Mouse (Mus musculus): Measurements from ENCODE around the gene Stk32c. TPM values are rescaled to one million over a fixed set of nuclear protein-coding genes. Genes with fewer than 3 reads are reported as not detected.

Gene Stk32c
- 1.5 TPM in 2 replicates for polyA plus RNA-seq (2014; fragmentation: Nextera tagmentation; extraction: Ambion mirVana)

DNA sequence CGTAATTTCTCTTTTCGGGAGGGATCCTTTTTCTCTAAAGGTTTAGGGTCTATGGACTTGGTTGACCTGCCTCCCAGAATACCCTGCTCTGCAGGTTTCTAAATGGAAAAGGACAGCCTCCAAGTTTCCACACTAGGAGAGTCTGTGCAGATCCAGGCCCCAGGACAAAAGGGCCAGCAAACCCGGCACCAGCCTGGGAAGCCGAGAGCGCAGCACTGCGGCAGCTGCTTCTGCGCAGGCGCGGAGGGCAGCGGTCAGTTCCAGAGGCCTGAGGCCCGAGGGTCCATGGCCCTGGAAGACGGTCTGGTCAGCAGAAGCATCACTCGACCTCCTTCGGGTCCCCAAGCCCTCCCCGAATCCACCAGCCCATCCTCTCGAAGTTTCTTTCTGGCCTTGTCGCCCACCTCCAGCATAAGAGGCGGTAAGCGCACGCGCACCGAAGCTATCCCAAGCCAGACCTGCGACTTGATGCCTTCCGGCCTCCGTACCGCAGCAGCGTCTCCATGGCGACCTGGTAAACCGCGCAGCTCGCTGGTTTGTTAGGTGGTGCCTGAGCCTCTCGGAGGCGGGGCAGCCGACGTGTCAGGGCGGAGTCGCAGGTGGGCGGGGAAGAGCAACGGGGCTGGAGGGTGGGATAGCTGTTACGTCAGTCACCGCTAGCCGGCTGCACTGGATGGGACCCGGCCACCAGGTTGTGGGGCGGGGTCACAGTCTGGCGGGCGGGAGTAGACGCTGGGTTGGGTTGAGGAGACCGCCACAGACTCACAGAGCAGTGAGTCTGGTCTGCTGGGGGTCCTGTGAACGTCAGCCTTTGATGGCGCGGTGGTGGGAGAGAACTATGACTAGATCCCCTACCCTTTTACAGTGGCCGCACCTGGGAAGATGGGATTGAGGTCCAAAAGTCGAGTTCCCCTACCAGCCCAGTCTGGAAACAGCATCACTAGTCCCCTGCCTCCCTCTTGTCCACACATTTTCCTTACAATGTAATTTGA, at the start of gene Stk32c, which contains the start of gene Lrrc27:
TSS of gene Stk32c (minus strand) at position 554 of the 992 bp plus-strand sequence.
TSS of gene Lrrc27 (plus strand) at position 235 of the 992 bp plus-strand sequence.
- DNase-seq (ENCODE audit: low spot score) (peak; percentile 99), ATAC-seq (peak; percentile 98)
- peak within 1 kb of the TSS; percentile 57 for H3K4me2 ChIP-seq (ENCODE audit: low read length)
- H3K36me3 ChIP-seq (ENCODE audit: control insufficient read depth, insufficient read depth, low read length) = no peaks in the 10 kb centered on the region
- WGBS = 2% methylated on average over 53 of the region's 53 CpGs
- H3K9ac ChIP-seq (ENCODE audit: low read length) = peak within 1 kb of the TSS; percentile 70
- peak within 1 kb of the TSS; percentile 77; the same call in 1 of the 2 replicates for H3K27ac ChIP-seq (ENCODE audit: low read depth, low read length)
- H3K27me3 ChIP-seq (replicated peaks; ENCODE audit: control insufficient read depth, insufficient read depth, low read length) = no peaks in the 10 kb centered on the region
- H3K4me1 ChIP-seq (ENCODE audit: control insufficient read depth, insufficient read depth, low read length) = no peaks in the 10 kb centered on the region
- H3K9me3 ChIP-seq (replicated peaks; ENCODE audit: control insufficient read depth, low read length) = no peaks in the 10 kb centered on the region
- H3K4me3 ChIP-seq (ENCODE audit: low read depth, low read length) = peak within 1 kb of the TSS; percentile 52

DNA sequence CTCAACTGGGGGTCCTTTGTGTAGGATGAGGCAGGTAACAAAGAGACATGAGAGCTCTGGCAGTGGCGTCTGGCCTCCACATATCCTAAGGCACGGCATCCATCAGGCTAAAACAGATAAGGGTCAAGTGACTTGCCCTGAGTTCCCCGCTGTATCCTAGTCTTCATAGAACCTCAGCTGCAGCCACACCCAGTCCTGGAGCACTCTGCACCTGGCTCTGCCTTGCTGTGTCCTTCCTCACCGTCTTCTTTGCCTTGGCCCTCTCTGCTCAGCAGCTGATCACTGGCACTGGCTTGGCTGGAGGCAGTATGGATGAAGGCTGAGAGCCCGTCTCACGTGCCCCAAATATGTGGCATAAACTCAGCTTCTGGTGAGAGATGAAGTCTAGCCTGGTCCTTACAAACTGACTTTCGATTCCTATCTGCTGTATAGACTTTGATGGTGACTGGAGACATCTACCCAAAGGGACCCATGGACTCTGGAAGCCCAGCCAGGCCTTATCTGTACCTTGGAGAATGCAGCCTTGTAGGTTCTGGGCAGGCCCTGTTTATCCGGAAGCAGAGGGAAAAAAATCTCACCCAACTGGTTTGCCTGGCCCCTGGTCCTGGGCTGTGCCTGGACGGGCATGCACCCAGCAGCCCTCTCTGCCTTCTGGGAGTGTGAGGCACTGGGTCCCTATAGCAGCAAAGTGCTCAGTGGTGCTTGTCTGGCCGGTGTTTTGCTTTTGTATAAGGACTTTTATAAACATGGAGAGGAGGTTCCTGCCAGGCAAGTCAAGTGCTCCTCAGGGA, 44.8 kb upstream of the Stk32c start:
- Histone ChIP-seq H3K27me3 (replicated peaks; ENCODE audit: control insufficient read depth, insufficient read depth, low read length) (no peaks in the 10 kb centered on the region), H3K36me3 (ENCODE audit: control insufficient read depth, insufficient read depth, low read length) (no peaks in the 10 kb centered on the region), H3K9ac (ENCODE audit: low read length) (no peak overlapping the region), H3K4me3 (ENCODE audit: low read depth, low read length) (no peak overlapping the region), H3K27ac (ENCODE audit: low read depth, low read length) (no peak overlapping the region), H3K9me3 (replicated peaks; ENCODE audit: control insufficient read depth, low read length) (no peaks in the 10 kb centered on the region), H3K4me1 (ENCODE audit: control insufficient read depth, insufficient read depth, low read length) (no peaks in the 10 kb centered on the region), H3K4me2 (ENCODE audit: low read length) (no peak overlapping the region)
- ATAC-seq (no peak), DNase-seq (ENCODE audit: low spot score) (no peak)
- WGBS = 77% methylated on average over 10 of the region's 10 CpGs

DNA sequence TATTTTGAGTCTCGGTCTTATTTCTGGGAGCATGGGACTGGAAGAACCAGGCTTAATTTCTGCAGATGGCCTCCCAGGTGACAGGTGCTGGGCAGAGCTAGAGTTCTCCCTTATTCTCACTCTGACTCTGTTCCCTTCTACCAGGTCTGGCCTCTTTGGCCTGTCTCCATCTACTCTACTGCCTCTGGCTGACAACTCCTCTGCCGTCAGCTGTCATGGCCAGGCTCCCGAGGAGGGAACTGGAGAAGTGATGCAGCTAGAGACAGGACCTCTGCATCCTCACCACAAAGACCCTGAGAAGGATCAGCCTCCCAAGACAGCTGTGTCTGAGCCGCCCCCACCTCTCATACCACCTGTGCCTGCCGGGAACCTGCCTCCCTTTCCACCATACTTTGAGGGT, 41.5 kb upstream of the Stk32c start:
- Histone ChIP-seq H3K9ac (ENCODE audit: low read length) (no peak overlapping the region), H3K27ac (ENCODE audit: low read depth, low read length) (no peak overlapping the region), H3K9me3 (replicated peaks; ENCODE audit: control insufficient read depth, low read length) (no peaks in the 10 kb centered on the region), H3K36me3 (ENCODE audit: control insufficient read depth, insufficient read depth, low read length) (no peaks in the 10 kb centered on the region), H3K27me3 (replicated peaks; ENCODE audit: control insufficient read depth, insufficient read depth, low read length) (0 out of 2 replicates have a peak, but pooled peaks cover 1% of the 10 kb centered on the region), H3K4me3 (ENCODE audit: low read depth, low read length) (no peak overlapping the region), H3K4me2 (ENCODE audit: low read length) (no peak overlapping the region), H3K4me1 (ENCODE audit: control insufficient read depth, insufficient read depth, low read length) (no peaks in the 10 kb centered on the region)
- 84% methylated on average over 5 of the region's 5 CpGs for WGBS
- ATAC-seq (no peak), DNase-seq (ENCODE audit: low spot score) (no peak)

DNA sequence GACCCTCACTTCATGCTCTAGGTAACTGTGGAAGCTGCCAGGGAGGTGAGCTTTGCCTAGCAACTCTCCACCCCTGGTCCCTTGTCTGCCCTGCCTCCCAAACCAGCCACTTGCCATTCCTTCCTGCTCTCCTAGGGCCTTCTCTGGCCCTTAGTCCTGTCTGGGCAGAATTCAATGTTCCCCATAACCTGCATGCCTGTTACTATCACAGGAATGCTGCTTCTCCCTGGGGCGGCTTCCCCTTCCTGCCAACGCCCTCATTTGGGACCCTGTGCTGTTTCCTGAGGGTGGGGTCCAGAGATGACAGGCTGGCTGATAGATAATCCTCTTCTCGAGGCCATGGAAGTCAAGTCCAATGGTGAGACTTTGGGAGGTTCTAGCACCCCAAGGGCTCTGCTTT, 40.4 kb upstream of the Stk32c start:
- ATAC-seq = no peak
- H3K27me3 ChIP-seq (replicated peaks; ENCODE audit: control insufficient read depth, insufficient read depth, low read length) = peaks cover 4% of the 10 kb centered on the region; the same call in 1 of the 2 replicates
- H3K9ac ChIP-seq (ENCODE audit: low read length) = no peak overlapping the region

DNA sequence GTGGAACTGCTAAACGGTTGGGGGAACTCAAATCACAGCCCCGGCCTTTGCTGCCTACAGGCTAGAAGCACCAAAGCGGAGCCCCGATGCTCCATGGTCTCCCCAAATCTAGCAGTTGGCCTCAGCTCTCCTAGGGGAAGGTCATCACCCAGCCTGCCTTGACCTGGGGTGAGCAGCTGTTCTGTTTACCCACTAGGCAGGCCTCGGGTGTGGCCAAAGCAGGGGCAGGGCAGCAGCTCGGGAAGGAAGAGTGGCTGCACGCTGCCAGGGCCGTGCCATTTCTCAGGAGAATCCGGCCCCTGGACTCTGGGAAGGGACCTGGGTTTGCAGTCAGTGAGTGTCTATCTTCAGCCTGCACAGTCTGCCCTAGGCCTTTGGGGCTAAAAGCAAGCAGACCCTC, 39.9 kb upstream of the Stk32c start:
- 81% methylated on average over 9 of the region's 9 CpGs for WGBS
- no peak for DNase-seq (ENCODE audit: low spot score)

More for the DNA sequence above, 40.4 kb upstream of the Stk32c start:
- H3K4me1 ChIP-seq (ENCODE audit: control insufficient read depth, insufficient read depth, low read length) = peaks cover 3% of the 10 kb centered on the region; the same call in 1 of the 2 replicates
- H3K36me3 ChIP-seq (ENCODE audit: control insufficient read depth, insufficient read depth, low read length) = no peaks in the 10 kb centered on the region
- 81% methylated on average over 3 of the region's 3 CpGs for WGBS
- no peak overlapping the region for H3K4me3 ChIP-seq (ENCODE audit: low read depth, low read length)
- no peak overlapping the region for H3K27ac ChIP-seq (ENCODE audit: low read depth, low read length)
- no peaks in the 10 kb centered on the region for H3K9me3 ChIP-seq (replicated peaks; ENCODE audit: control insufficient read depth, low read length)
- H3K4me2 ChIP-seq (ENCODE audit: low read length) = no peak overlapping the region
- DNase-seq (ENCODE audit: low spot score) = no peak

DNA sequence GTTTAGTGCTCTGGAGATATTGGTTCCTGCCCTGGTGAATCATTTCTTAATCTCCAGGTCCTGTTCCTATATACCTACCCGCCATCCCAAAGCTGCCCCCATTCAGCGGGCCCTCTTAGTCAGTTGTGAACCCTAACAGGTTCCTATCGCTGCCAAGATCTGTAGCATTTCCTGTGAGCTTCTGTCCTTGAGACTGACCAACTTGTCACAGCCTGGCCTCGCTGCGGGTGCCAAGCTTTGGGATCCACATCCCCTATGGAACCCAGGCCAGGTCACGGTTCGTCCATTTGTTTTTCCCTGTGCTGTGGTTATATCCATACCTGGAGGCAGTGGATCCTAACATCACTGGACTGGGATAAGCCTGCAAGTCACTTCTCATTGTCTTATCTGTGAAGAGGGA, 39.5 kb upstream of the Stk32c start:
- peaks cover 6% of the 10 kb centered on the region for H3K4me1 ChIP-seq (ENCODE audit: control insufficient read depth, insufficient read depth, low read length)
- peaks cover 4% of the 10 kb centered on the region; the same call in 1 of the 2 replicates for H3K27me3 ChIP-seq (replicated peaks; ENCODE audit: control insufficient read depth, insufficient read depth, low read length)

More for the DNA sequence above, 39.9 kb upstream of the Stk32c start:
- Histone ChIP-seq H3K36me3 (ENCODE audit: control insufficient read depth, insufficient read depth, low read length) (no peaks in the 10 kb centered on the region), H3K27ac (ENCODE audit: low read depth, low read length) (no peak overlapping the region), H3K9me3 (replicated peaks; ENCODE audit: control insufficient read depth, low read length) (no peaks in the 10 kb centered on the region), H3K27me3 (replicated peaks; ENCODE audit: control insufficient read depth, insufficient read depth, low read length) (peaks cover 4% of the 10 kb centered on the region; the same call in 1 of the 2 replicates), H3K4me1 (ENCODE audit: control insufficient read depth, insufficient read depth, low read length) (peaks cover 3% of the 10 kb centered on the region; the same call in 1 of the 2 replicates), H3K4me3 (ENCODE audit: low read depth, low read length) (no peak overlapping the region), H3K4me2 (ENCODE audit: low read length) (no peak overlapping the region), H3K9ac (ENCODE audit: low read length) (no peak overlapping the region)
- no peak for ATAC-seq

DNA sequence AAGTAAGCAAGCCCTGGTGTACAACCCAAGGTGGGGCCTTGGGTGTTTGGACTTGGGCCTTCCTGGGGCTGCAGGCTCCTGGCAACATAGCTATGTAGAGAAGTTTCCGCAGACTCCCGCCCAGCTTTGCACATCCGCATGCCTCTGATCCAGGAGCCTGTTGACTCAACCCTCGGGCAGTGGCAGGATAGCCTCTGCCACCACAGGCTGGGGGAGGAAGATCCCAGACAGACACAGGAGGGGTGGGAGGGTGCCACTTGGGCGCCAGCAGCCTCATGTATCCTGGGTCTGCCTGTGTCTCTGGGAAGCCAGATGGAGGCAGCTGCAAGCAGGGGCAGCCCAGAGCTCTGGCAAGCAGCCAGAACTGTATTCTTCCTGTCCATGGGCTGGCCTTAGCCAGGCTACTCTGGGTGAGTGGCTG, 38.8 kb upstream of the Stk32c start:
- DNase-seq (ENCODE audit: low spot score) (peak; percentile 69), ATAC-seq (no peak)
- Histone ChIP-seq H3K36me3 (ENCODE audit: control insufficient read depth, insufficient read depth, low read length) (no peaks in the 10 kb centered on the region), H3K27ac (ENCODE audit: low read depth, low read length) (0 out of 2 replicates have a peak overlapping the region, but pooled peaks have one; percentile 21), H3K27me3 (replicated peaks; ENCODE audit: control insufficient read depth, insufficient read depth, low read length) (peaks cover 8% of the 10 kb centered on the region; the same call in 1 of the 2 replicates), H3K4me2 (ENCODE audit: low read length) (no peak overlapping the region), H3K9ac (ENCODE audit: low read length) (no peak overlapping the region), H3K4me3 (ENCODE audit: low read depth, low read length) (no peak overlapping the region), H3K9me3 (replicated peaks; ENCODE audit: control insufficient read depth, low read length) (no peaks in the 10 kb centered on the region), H3K4me1 (ENCODE audit: control insufficient read depth, insufficient read depth, low read length) (peaks cover 10% of the 10 kb centered on the region)
- 72% methylated on average over 5 of the region's 5 CpGs for WGBS

More for the DNA sequence above, 39.5 kb upstream of the Stk32c start:
- H3K4me3 ChIP-seq (ENCODE audit: low read depth, low read length) = no peak overlapping the region
- H3K36me3 ChIP-seq (ENCODE audit: control insufficient read depth, insufficient read depth, low read length) = no peaks in the 10 kb centered on the region
- no peak overlapping the region for H3K9ac ChIP-seq (ENCODE audit: low read length)
- H3K4me2 ChIP-seq (ENCODE audit: low read length) = no peak overlapping the region
- ATAC-seq (no peak), DNase-seq (ENCODE audit: low spot score) (no peak)
- H3K27ac ChIP-seq (ENCODE audit: low read depth, low read length) = no peak overlapping the region
- no peaks in the 10 kb centered on the region for H3K9me3 ChIP-seq (replicated peaks; ENCODE audit: control insufficient read depth, low read length)
- 93% methylated on average over 7 of the region's 7 CpGs for WGBS

DNA sequence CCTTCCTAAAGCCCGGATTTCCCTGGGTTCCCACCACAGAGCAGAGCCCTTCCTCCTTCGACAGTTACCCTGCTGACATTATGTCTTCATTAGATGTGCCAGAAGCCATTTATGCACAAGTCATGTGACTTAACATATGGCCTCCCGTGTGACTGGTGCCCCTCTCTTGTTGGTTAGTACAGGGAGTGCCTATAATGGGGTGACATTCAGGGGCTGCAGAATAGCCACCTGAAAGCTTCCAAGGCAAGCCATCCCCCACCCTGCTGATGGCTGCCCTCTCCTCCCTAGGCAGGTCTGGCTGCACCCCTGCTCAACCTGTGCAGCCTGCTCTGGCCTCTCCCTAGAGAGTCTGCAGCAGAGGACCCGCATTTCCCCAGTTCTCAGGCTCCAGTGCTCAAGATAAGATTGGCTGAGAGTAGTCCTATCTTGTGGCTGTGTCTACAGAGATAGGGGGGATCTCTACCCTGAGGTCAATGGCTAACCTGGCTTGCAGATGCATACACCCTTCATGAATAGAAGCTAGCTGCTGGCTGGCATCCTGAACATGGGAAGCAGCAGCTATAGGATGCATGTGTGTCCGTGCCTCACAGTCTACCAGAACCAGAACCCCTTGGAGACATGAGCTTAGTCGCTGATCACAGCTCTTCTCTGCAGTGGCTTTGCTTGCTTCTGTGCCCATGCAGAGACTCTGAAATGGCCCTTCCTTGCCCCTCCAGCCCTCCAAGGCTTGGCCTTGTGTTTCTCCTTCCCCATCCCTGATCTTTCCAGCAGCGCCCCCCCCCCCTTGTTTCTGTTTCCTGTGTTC, 36.5 kb upstream of the Stk32c start:
- DNase-seq (ENCODE audit: low spot score) (peak; percentile 50), ATAC-seq (no peak)
- Histone ChIP-seq H3K4me3 (ENCODE audit: low read depth, low read length) (0 out of 2 replicates have a peak overlapping the region, but pooled peaks have one; percentile 64), H3K27me3 (replicated peaks; ENCODE audit: control insufficient read depth, insufficient read depth, low read length) (peaks cover 13% of the 10 kb centered on the region; the same call in 1 of the 2 replicates), H3K9me3 (replicated peaks; ENCODE audit: control insufficient read depth, low read length) (no peaks in the 10 kb centered on the region), H3K4me2 (ENCODE audit: low read length) (peak overlapping the region; percentile 97), H3K9ac (ENCODE audit: low read length) (no peak overlapping the region), H3K4me1 (ENCODE audit: control insufficient read depth, insufficient read depth, low read length) (peaks cover 10% of the 10 kb centered on the region), H3K27ac (ENCODE audit: low read depth, low read length) (no peak overlapping the region), H3K36me3 (ENCODE audit: control insufficient read depth, insufficient read depth, low read length) (no peaks in the 10 kb centered on the region)
- WGBS = 36% methylated on average over 7 of the region's 7 CpGs
